Mouse (Mus musculus): Measurements from ENCODE around the gene Akr1c18. TPM values are rescaled to one million over a fixed set of nuclear protein-coding genes. Genes with fewer than 3 reads are reported as not detected.

Gene Akr1c18
- polyA plus RNA-seq, 1 experiment from 2014 or later: 0.21 TPM

GRCm38 (mm10) chr13:4172978-4173377, 22.5 kb upstream of the Akr1c18 start:
- H3K9me3 ChIP-seq (ENCODE audit: control insufficient read depth, low read length): no peaks in the 10 kb centered on the region
- H3K9ac ChIP-seq (ENCODE audit: low read length): no peak overlapping the region
- no peaks in the 10 kb centered on the region for H3K27me3 ChIP-seq (ENCODE audit: control insufficient read depth, insufficient read depth, low read length)
- no peaks in the 10 kb centered on the region for H3K36me3 ChIP-seq (ENCODE audit: control insufficient read depth, insufficient read depth, low read length)
- no peak for DNase-seq (ENCODE audit: low spot score)
- ATAC-seq (ENCODE audit: low FRiP score, low TSS enrichment): no peak
- H3K27ac ChIP-seq (replicated peaks): no peak overlapping the region
- no peak overlapping the region for H3K4me2 ChIP-seq (replicated peaks; ENCODE audit: low read depth)
- no peak overlapping the region for H3K4me3 ChIP-seq (ENCODE audit: low read depth, low read length)
- H3K4me1 ChIP-seq (replicated peaks; ENCODE audit: control insufficient read depth, insufficient read depth): no peaks in the 10 kb centered on the region
- TF ChIP-seq EP300 (optimal IDR thresholded peaks at IDR 0.05): no peak
- no peak for TF ChIP-seq CTCF (IDR thresholded peaks at IDR 0.05; ENCODE audit: low read depth)
- 22% methylated on average over 2 of the region's 2 CpGs for WGBS

GRCm38 (mm10) chr13:4168006-4168405, 17.6 kb upstream of the Akr1c18 start:
- Histone ChIP-seq H3K9ac (ENCODE audit: low read length) (no peak overlapping the region), H3K4me2 (replicated peaks; ENCODE audit: low read depth) (no peak overlapping the region), H3K9me3 (ENCODE audit: control insufficient read depth, low read length) (no peaks in the 10 kb centered on the region), H3K27me3 (ENCODE audit: control insufficient read depth, insufficient read depth, low read length) (no peaks in the 10 kb centered on the region), H3K4me1 (replicated peaks; ENCODE audit: control insufficient read depth, insufficient read depth) (no peaks in the 10 kb centered on the region), H3K27ac (replicated peaks) (no peak overlapping the region), H3K36me3 (ENCODE audit: control insufficient read depth, insufficient read depth, low read length) (no peaks in the 10 kb centered on the region), H3K4me3 (ENCODE audit: low read depth, low read length) (no peak overlapping the region)
- WGBS: 41% methylated on average over 1 of the region's 1 CpGs
- DNase-seq (ENCODE audit: low spot score) (no peak), ATAC-seq (ENCODE audit: low FRiP score, low TSS enrichment) (no peak)
- no peak for TF ChIP-seq EP300 (optimal IDR thresholded peaks at IDR 0.05)
- TF ChIP-seq CTCF (IDR thresholded peaks at IDR 0.05; ENCODE audit: low read depth): no peak

GRCm38 (mm10) chr13:4155286-4155685, 4.8 kb upstream of the Akr1c18 start:
- 80% methylated on average over 2 of the region's 2 CpGs for WGBS

GRCm38 (mm10) chr13:4153593-4153992, 3.1 kb upstream of the Akr1c18 start:
- Histone ChIP-seq H3K9me3 (ENCODE audit: control insufficient read depth, low read length) (no peaks in the 10 kb centered on the region), H3K27me3 (ENCODE audit: control insufficient read depth, insufficient read depth, low read length) (no peaks in the 10 kb centered on the region), H3K36me3 (ENCODE audit: control insufficient read depth, insufficient read depth, low read length) (no peaks in the 10 kb centered on the region), H3K9ac (ENCODE audit: low read length) (no peak overlapping the region), H3K27ac (replicated peaks) (no peak overlapping the region), H3K4me2 (replicated peaks; ENCODE audit: low read depth) (no peak overlapping the region), H3K4me3 (ENCODE audit: low read depth, low read length) (no peak overlapping the region), H3K4me1 (replicated peaks; ENCODE audit: control insufficient read depth, insufficient read depth) (no peaks in the 10 kb centered on the region)
- DNase-seq (ENCODE audit: low spot score) (no peak), ATAC-seq (ENCODE audit: low FRiP score, low TSS enrichment) (no peak)
- TF ChIP-seq EP300 (optimal IDR thresholded peaks at IDR 0.05) (no peak), CTCF (IDR thresholded peaks at IDR 0.05; ENCODE audit: low read depth) (no peak)
- 69% methylated on average over 3 of the region's 3 CpGs for WGBS

More at GRCm38 (mm10) chr13:4155286-4155685, 4.8 kb upstream of the Akr1c18 start:
- no peaks in the 10 kb centered on the region for H3K27me3 ChIP-seq (ENCODE audit: control insufficient read depth, insufficient read depth, low read length)
- H3K4me2 ChIP-seq (replicated peaks; ENCODE audit: low read depth): no peak overlapping the region
- no peak for DNase-seq (ENCODE audit: low spot score)
- TF ChIP-seq CTCF (IDR thresholded peaks at IDR 0.05; ENCODE audit: low read depth) (no peak), EP300 (optimal IDR thresholded peaks at IDR 0.05) (no peak)
- no peak overlapping the region for H3K4me3 ChIP-seq (ENCODE audit: low read depth, low read length)
- ATAC-seq (ENCODE audit: low FRiP score, low TSS enrichment): no peak
- no peak overlapping the region for H3K27ac ChIP-seq (replicated peaks)
- no peak overlapping the region for H3K9ac ChIP-seq (ENCODE audit: low read length)
- H3K9me3 ChIP-seq (ENCODE audit: control insufficient read depth, low read length): no peaks in the 10 kb centered on the region
- no peaks in the 10 kb centered on the region for H3K4me1 ChIP-seq (replicated peaks; ENCODE audit: control insufficient read depth, insufficient read depth)
- H3K36me3 ChIP-seq (ENCODE audit: control insufficient read depth, insufficient read depth, low read length): no peaks in the 10 kb centered on the region

GRCm38 (mm10) chr13:4152908-4153307, 2.5 kb upstream of the Akr1c18 start:
- no peak for DNase-seq (ENCODE audit: low spot score)
- no peaks in the 10 kb centered on the region for H3K36me3 ChIP-seq (ENCODE audit: control insufficient read depth, insufficient read depth, low read length)
- no peaks in the 10 kb centered on the region for H3K4me1 ChIP-seq (replicated peaks; ENCODE audit: control insufficient read depth, insufficient read depth)
- WGBS: 74% methylated on average over 2 of the region's 2 CpGs
- H3K9ac ChIP-seq (ENCODE audit: low read length): no peak overlapping the region
- no peaks in the 10 kb centered on the region for H3K9me3 ChIP-seq (ENCODE audit: control insufficient read depth, low read length)
- ATAC-seq (ENCODE audit: low FRiP score, low TSS enrichment): no peak
- no peak overlapping the region for H3K27ac ChIP-seq (replicated peaks)
- H3K4me3 ChIP-seq (ENCODE audit: low read depth, low read length): no peak overlapping the region
- no peak overlapping the region for H3K4me2 ChIP-seq (replicated peaks; ENCODE audit: low read depth)
- TF ChIP-seq CTCF (IDR thresholded peaks at IDR 0.05; ENCODE audit: low read depth) (no peak), EP300 (optimal IDR thresholded peaks at IDR 0.05) (no peak)
- H3K27me3 ChIP-seq (ENCODE audit: control insufficient read depth, insufficient read depth, low read length): no peaks in the 10 kb centered on the region

- H3K27ac ChIP-seq (replicated peaks): no peak overlapping the region
- TF ChIP-seq EP300 (optimal IDR thresholded peaks at IDR 0.05) (no peak), CTCF (IDR thresholded peaks at IDR 0.05; ENCODE audit: low read depth) (no peak)
- no peak overlapping the region for H3K9ac ChIP-seq (ENCODE audit: low read length)
- H3K9me3 ChIP-seq (ENCODE audit: control insufficient read depth, low read length): no peaks in the 10 kb centered on the region
- no peak overlapping the region for H3K4me3 ChIP-seq (ENCODE audit: low read depth, low read length)
- WGBS: 80% methylated on average over 1 of the region's 1 CpGs
- no peaks in the 10 kb centered on the region for H3K36me3 ChIP-seq (ENCODE audit: control insufficient read depth, insufficient read depth, low read length)
- ATAC-seq (ENCODE audit: low FRiP score, low TSS enrichment) (no peak), DNase-seq (ENCODE audit: low spot score) (no peak)
- no peaks in the 10 kb centered on the region for H3K27me3 ChIP-seq (ENCODE audit: control insufficient read depth, insufficient read depth, low read length)
- H3K4me1 ChIP-seq (replicated peaks; ENCODE audit: control insufficient read depth, insufficient read depth): no peaks in the 10 kb centered on the region
- no peak overlapping the region for H3K4me2 ChIP-seq (replicated peaks; ENCODE audit: low read depth)
Observed at GRCm38 (mm10) chr13:4144261-4144660, 6.2 kb downstream of the Akr1c18 start.

Data from stomach, postnatal 0 days (tissue).